Mouse (Mus musculus) R1 (cell line): ENCODE results near the gene Tmem59.

Source experiments
- DNase-seq: peaks from one replicate; pipeline ENCODE4 v3.0.0-alpha.2; 2018; ENCODE audit warnings: low read depth, low spot score

The Tmem59 gene

DNA sequence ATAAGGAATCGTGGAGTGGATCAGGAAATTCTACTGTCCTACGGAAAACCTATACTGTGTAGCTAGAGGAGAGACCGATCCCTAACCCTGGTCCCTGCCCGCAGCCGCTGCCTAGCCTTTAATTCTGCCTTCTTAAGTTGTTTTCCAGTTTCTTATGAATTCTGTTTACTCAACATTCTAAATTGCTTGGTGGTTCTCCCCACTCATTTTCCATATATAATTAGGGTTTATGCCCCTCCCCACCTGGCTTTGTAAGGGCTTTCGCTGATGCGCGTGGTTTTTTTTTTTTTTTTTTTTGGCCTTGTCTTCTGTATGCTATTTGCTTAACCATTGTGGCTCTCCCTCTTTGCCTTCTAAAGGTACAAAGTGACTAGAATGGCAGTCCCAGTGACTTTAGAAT, 1.4 kb downstream of the Tmem59 start:
- no peak for DNase-seq

DNA sequence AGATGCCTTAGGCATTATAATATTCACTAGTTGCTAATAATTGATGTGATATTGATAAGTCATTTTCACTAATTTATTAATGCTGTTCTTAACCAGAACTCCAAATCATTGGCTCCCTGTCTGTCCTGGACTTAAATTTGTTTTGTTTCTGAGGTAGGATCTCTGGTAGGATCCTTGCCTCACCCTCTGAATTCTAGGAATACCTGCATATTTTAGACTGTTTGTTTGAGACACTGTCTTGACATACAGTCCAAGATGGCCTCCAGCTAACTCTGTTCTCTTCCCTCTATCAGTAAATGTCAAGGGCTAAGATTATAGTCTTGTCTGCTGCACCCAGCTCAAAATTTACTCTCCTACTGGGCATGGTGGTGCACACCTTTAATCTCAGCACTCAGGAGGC, 2.5 kb downstream of the Tmem59 start:
- DNase-seq = peak; percentile 78

DNA sequence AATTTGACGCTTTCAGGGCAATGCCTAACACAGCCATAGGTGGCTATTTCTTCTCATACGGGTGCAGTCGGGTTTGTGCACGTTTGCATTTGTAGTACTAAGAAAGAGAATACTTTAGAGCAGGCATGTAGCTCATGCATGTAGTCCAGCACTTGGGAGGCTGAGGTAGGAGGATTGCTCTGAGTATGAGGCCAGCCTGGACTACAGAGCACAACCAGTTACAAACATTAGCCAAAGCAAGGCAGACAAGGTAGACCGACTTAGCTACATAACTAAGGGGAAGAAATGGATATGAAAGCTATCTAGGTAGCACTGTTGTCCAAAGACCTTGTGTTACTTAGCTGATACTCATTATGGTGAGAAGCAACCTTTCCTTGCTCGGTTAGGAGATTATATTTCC, 3.7 kb downstream of the Tmem59 start:
- DNase-seq = no peak

DNA sequence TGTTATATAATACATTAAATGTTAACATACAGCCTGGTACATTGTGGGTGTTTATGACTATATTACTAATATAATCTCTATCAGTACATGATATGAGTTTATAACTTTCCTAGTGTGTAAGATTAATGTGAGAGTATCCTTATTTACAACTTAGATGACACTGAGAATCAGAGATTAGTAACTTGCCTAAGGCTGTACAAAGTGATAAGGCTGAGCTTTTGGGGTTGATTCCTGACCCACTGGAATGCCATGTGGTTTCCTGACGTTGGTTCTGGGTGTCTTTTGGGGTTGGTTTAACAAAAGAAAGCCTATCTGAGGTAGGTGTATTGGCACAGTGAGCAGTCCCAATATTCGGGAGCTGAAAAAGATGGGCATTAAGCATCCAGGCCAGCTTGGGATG, 4.6 kb downstream of the Tmem59 start:
- DNase-seq = no peak

DNA sequence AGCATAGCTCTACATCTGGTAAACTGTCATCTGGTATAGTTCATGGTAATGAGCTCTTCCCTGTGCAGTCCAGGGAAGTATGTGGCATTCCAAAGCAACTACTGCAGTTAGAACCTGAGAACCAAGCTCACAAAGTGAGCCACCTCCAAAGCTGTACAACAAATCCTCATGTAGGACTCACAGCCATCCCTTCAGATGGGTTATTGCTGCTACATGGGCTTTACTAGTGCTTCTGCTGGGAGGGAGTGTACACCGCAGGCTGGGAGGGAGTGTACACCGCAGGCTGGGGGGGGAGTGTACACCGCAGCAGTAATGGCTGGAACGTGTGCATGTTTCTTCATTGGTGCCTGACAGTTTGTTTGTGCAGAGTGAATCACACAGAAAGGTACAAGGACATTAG, 5.0 kb downstream of the Tmem59 start:
- DNase-seq = no peak

DNA sequence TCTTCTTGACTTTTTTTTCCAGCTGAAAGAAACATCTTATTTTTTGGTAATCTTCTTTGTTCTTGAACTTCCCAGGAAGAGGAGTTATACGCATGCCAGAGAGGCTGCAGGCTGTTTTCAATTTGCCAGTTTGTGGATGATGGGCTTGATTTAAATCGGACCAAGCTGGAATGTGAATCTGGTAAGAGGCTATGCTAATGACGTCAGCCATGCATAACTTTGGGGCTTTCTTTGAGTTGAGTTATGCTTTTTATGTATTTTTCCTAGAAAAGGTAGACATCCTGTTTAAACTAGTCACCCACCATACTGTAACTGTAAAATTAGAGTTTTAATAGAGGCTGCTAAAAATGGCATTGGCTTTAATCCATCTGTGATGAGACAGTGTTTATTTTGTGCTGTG, 7.5 kb downstream of the Tmem59 start:
- no peak for DNase-seq

DNA sequence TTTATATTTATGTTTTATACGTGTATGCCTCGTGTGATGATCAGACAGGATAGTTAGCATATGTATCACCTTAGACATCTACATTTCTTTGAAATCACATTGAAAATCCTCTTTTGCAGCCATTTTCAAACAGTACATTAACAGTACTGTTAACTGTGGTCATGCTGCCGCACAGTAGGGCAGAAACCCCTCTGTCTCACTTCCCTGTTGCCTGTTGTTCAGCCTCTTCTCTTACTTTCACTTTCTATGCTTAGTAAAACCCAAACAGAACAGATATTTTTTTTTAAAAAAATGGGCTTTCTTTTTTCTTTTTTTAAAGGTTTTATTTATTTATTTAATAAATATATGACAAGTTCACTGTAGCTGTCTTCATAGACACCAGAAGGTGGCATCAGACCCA, 15.6 kb downstream of the Tmem59 start:
- DNase-seq = no peak

DNA sequence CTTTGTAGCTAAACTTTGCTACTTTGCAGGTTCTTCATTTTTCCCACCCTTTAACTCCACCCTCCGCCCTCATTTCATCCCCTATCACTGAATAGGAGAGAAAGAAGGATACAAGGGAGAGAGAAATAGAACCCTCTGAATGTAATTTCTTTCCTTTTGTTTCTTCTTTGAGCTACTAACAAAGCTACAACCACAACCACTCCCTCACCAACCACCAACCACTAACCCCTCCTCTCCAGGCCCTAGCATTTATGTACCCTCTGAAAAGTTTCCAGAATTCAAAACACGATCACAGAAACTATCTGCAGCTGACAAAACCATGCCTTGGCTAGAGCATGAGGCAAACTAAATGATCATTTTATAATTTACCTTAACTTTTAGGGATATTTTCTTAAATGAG, 18.3 kb downstream of the Tmem59 start:
- no peak for DNase-seq

DNA sequence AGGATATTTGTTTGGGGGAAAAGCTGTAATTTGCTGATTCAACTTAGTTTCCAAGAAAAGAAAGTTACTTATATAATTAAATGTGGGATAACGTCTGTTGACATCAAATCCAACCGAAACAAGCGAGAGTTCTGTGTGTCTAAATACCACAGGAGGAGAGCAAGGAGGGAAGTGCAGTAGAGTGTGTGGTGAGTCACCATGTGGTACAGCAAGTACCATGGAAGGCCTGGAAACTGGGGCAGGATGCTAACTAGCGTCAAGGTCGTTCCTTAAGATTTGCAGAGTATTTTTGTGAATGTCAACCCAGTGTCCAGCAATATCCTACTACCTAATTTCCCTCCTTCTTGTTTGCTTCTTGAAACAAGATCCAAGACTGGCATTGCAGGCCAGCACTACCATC, 19.9 kb downstream of the Tmem59 start:
- DNase-seq = no peak

DNA sequence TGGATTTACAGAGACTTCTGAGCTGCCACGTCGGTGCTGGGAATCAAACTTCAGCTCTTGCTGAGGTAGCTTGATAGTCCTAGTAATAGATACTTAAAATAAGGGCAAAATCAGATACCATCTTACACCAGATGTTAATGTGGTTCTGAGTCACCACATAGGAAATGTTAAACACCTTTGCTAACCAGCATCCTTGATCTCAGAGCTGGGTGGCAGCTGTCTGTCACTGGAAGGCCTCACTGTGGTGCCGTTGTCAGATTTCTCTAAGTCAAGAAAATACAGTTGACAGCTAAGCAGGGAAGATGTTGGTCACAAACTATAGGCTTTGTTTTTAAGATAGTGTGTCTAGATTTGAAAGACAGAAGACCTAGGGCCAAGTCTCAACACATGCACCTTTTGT, 23.6 kb downstream of the Tmem59 start:
- no peak for DNase-seq

DNA sequence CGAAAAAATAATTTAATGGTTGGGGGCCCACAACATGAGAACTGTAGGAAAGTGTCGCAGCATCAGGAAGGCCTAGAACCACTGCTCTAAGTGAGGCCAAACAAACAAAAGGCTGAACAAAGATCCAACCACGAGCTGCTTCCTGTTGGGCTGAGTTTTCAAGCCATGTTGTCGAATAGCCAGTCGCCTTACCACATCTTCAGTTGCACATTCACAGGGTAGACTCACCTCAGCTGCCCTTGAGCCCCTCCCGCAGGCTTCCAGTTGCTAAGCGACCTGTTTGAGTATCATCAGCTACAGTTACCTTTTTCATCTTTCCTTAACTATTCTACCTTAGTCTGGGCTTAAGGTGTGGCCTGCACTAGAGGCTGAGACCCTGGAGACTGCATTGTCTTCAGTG, 24.8 kb downstream of the Tmem59 start:
- peak; percentile 30 for DNase-seq

DNA sequence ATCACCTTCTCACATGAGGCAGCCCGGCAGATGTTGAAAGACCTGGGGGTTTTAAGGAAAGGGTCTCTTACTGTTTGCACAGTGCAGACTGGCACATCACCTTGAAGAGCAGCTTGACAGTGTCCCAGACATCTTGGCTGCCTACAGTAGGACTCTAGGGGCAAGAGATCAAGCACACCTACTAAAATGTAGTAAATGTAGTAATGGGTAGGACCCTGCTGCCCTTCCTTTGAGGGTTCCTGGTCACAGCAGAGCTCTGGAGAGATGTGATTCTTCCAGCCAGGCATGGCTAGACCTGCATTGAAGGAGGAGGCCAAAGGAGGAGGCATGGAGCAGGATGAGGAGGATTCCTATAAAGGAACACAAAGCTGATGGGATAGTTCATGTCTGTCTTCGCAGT, 28.8 kb downstream of the Tmem59 start:
- no peak for DNase-seq

DNA sequence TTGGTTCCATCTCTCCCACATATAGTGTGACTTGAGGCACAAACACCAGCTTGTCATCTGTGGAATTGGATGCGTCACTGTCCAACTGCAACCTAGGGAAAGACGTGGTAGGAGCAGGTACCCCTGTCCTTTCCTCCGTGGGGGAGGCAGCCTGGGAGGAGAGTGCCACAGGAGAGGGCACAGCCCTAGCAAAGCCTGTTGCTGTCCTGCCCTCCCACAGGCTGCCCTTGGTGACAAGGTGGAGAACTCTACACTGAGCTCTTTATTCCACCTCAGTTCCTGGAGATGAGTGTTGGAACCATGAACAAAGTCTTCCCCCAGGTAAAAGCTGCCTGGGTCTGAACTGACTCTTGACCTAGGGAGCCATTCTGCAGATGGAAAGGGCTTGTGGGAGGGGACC, 30.7 kb downstream of the Tmem59 start, which contains the start of gene Ldlrad1:
Ldlrad1 (plus strand) TSS at position 301 of the 400 bp plus-strand sequence.
- DNase-seq = no peak

DNA sequence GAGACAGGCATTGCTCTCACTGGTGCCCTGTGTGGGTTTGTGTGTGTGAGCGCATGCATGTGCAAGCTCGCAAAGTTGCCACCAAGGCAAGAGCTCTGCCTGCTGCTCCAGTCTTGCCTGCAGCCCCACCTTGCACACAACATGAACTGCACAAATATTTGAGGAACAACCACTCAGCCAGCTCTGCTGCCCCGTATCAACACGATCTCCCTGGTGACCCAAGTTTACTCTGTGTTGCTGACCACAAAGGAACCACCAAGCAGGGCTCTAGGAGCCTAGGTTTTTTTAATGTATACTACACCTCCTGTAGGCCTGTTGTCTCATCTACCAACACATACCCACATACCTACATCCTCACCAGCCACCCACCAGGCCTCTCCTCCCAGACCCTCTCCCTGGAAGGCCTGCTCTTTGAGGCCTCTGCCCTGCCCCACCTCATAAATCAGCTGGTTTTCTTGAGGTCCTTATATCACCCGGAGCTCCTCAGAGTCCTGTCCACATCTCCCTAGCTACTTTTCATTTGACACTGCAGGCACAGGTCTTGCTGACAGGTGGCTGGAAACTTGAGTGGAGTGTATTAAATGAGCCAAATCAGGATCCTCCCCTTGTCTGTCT, 32.4 kb downstream of the Tmem59 start:
- DNase-seq = no peak

DNA sequence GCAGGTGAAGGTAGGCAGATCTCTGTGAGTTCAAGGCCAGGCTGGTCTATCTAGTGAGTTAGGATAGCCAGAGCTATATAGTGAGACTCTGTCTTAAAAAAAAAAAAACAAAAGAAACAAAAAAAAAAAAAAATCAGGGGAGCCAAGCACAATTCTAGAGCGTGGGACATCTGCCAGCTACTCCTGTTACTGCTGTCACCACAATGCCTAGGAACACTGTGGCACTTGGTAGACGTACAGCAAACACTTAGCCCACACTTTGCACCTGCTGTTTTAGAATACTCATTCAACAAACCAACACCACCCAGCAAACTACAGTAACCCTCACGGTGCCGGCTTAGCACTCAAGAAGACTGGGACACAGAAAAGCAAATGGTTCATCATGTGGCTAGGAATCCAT, 33.3 kb downstream of the Tmem59 start:
- DNase-seq = no peak

DNA sequence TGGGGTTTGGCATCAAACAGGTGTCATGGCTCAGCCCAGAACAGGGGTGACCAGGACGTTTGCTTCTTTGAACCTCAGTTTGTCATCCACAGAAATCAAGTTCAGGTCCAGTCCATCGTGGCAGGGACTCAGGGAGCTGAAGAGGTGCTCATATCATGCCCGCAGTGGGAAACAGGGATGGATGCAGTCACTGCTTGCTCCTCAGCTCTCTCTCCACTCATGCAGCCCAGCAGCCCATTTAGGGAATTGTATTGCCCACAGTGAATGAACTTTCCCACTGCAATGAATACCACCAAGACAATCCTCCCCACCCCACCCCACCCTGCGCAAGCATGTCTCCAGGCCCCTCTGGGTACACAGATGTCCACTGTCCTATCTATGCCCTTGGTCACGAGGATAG, 33.7 kb downstream of the Tmem59 start:
- no peak for DNase-seq

DNA sequence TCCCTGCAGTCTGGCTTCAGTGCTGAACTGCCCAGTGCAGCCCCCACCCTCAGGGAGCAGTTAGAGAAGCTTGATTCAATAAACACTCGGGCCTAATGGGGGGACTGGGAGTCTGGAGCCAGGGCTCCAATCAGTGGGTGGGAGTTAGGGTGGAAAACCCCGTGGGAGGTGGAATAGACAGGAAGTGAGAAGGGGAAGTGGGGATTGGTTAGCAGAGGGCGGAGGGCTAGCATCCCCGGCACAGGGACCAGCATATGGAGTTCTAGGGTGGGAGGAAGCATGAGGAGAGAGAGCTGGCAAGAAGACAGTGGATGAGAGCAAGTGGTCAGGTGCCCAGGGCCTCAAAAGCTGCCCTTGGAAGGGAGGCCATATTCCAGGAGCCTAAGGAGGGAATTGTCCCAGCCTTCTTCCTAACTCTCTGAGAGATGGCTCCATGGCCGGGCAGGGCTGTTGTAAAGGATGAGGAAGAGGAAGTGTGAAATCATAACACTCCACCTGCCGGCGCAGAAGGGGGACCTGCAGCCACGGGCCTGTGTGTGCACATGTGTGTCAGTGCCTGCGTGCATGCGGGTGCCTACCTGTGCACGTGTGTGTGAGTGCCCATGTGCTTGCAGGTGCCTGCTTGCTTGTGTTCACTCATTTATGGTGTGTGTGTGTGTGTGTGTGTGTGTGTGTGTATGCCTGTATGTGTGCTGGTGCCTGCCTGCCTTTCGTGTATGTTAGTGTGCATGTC, 35.2 kb downstream of the Tmem59 start:
- DNase-seq = no peak

DNA sequence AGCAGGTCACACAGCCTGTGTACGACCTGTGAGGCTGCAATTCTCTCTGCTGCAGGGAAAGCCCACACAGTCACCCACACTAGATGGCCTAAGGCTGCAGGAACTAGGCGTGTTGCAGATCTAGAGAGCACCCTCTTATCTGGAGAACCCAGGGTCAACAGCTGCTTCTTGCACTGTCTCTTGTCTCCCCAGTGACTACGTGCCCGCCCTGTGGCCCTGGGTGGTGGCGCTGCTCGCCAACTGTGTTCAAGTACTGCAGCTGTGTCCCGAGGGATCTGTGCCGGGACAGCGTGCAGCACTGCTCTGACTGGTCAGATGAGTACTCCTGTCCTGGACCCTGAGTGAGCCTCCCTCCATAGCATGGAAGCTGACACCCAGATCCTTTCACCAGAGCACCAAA, 39.4 kb downstream of the Tmem59 start:
- DNase-seq = no peak

DNA sequence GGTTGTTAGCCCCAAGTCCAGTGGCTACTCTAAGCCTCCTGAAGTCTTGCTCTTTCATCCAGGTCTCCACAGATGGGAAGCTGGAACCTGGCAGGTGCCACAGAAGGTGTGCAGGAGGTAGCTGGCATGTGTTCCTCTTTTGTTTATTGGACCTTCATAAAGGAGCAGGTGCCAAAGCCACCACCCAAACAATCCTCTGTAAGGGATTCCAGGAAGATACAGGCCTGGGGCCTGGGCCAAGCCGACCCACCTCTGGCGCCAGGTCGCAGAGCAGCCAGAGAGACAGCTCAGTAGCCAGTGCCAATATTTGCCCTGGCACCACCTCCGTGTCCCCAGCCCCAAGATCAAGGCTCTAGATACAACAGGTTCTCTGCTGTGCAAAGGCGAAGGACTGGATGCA, 43.3 kb downstream of the Tmem59 start:
- no peak for DNase-seq

DNA sequence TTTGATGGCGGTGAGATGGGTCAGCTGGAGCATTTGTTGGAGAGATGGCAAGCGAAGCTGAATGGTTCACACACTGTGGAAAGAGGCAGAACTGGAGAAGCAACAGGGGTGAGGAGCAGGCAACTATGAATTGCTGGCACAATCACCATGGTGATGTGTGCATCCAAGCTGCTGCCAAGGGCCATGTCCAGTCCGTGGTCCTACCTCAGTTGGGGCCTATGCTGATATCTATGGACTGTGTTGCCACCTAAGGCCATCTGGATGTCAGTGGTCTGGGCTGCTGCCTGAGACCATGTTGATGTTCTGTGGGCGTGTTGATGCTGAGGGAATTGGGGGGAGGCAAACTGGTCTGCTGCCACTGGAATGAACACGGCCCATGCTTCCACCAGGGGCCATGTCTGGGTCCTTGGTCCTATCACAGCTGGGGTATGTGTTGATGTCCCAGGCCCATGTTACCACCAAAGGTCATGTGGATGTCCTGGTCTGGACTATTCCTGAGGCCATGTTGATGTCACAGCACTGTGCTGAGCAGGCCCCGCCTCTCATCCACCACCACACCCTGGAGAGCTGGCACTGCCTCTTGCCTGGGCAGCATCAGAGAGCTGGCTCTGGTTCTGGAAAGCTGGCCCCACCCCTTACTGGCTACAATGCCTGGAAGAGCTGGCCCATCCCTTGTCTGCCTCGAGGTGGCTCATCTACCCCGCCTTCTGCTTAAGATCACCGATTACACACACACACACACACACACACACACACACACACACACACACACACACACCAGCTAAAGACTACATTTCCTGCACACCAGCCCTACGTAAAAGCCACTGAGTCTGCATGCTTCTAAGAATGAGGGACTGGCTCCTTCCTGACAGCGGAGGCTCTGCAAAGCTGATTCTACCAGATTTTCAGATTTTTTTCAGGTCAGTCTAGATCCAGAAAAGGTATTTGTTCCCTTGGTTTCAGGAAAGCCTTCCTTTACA, 45.3 kb downstream of the Tmem59 start:
- no peak for DNase-seq

DNA sequence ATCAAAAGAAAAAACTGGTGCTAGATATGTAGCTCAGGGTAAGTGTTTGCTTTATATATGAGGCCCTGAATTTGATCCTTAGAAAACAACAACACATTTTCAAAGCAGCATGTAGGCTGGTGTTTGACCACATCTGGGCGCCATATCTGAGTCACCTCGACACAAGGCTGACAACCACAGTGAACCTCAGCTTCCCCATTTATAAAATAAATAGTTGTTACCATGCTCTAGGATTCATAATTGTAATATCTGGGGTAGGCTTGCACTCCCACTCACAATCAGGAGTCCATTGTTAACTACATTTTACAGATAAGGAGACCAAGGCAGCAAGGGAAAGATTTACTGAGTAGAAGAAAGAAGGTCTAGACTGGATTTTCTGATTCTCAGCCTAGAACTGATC, 48.1 kb downstream of the Tmem59 start:
- DNase-seq = no peak

DNA sequence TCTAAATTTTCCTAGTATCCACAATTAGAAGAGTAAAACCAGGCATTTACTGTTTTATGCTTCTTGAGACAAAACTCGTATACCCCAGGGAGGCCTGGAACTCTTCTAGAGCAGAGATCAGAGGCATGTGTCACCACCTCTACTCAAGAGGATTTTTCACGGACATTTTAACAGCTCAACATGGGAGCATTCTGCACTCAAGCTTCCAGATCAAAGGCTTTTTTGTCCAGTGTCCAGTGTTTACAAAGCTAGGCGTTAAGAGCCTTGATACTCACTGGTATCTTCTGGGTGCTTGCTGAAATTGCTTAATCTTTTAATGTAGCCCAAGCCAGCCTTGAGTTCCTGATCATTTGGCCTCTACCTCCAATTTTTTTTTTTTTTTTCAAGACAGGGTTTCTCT, 54.0 kb downstream of the Tmem59 start:
- no peak for DNase-seq

DNA sequence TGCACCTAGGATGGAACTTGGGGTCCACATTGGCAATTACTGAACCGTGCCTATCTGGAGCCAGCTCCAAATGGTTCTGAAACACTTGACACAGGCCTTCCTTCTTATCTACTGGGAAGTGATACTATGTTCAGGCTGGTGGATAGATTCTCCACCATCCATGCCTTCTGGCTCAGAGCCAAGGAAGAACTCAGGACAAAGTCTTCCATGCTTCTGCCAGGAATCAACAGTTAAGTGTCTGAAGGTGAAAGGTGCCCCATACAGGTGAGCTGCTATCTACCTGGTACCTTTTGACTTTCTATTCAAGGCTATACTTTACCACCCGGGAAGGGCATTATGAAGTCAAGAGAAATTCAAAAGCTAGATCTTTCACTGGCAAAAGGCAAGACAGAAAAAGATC, 60.1 kb downstream of the Tmem59 start:
- DNase-seq = no peak
